Mouse (Mus musculus) E14TG2a.4 (cell line): ENCODE results near the gene Msrb3.

Experiments
- H3K27me3 ChIP-seq: 2 replicates; pipeline ENCODE4 v1.6.1; 2014; ENCODE audit warnings: low read length, control low read depth; ENCODE audit not compliant: insufficient read depth
- H3K36me3 ChIP-seq: 2 replicates; pipeline ENCODE4 v1.6.1; 2014; ENCODE audit warnings: low read length, control low read depth; ENCODE audit not compliant: insufficient read depth
- H3K4me1 ChIP-seq: replicated peaks from 2 replicates; pipeline ENCODE4 v1.6.1; 2014; ENCODE audit warnings: low read depth, low read length, control low read depth
- H3K4me3 ChIP-seq: replicated peaks from 2 replicates; pipeline ENCODE4 v1.5.1; 2014; ENCODE audit warnings: mild to moderate bottlenecking, low read length
- H3K9me3 ChIP-seq: 2 replicates; pipeline ENCODE4 v1.6.1; 2014; ENCODE audit warnings: low read length, control low read depth
- CTCF ChIP-seq: conservative IDR thresholded peaks from 2 replicates; pipeline ENCODE4 v1.5.1; 2014; ENCODE audit warnings: low read length
- NANOG ChIP-seq: IDR thresholded peaks from 2 replicates; pipeline ENCODE4 v1.6.1; 2014; ENCODE audit warnings: borderline replicate concordance, low read length, mixed read lengths
- POU5F1 ChIP-seq: IDR thresholded peaks from 2 replicates; pipeline ENCODE4 v1.6.1; 2014; ENCODE audit warnings: low read length, borderline replicate concordance

Msrb3 gene

GRCm38 (mm10) chr10:120861194-120861593 lies 37.7 kb downstream of the Msrb3 start:
- Histone ChIP-seq H3K4me3 (no peak overlapping the region), H3K4me1 (peaks cover 10% of the 10 kb centered on the region), H3K36me3 (no peaks in the 10 kb centered on the region), H3K9me3 (no peaks in the 10 kb centered on the region), H3K27me3 (peaks cover 10% of the 10 kb centered on the region)
- TF ChIP-seq POU5F1 (no peak), CTCF (peak; percentile 93)

- Histone ChIP-seq H3K4me1 (peaks cover 10% of the 10 kb centered on the region), H3K9me3 (no peaks in the 10 kb centered on the region), H3K4me3 (peak overlapping the region; percentile 59), H3K36me3 (no peaks in the 10 kb centered on the region), H3K27me3 (peaks cover 12% of the 10 kb centered on the region)
- TF ChIP-seq POU5F1: no peak
- TF ChIP-seq CTCF: peak; percentile 74
Measured at GRCm38 (mm10) chr10:120857531-120858001, 41.3 kb downstream of the Msrb3 start.

- TF ChIP-seq NANOG (no peak), CTCF (no peak), POU5F1 (no peak)
- Histone ChIP-seq H3K4me1 (peaks cover 17% of the 10 kb centered on the region), H3K27me3 (peaks cover 10% of the 10 kb centered on the region), H3K36me3 (no peaks in the 10 kb centered on the region), H3K9me3 (no peaks in the 10 kb centered on the region), H3K4me3 (no peak overlapping the region)
Measured at GRCm38 (mm10) chr10:120854329-120854728, 44.6 kb downstream of the Msrb3 start.

GRCm38 (mm10) chr10:120853816-120854215 lies 45.1 kb downstream of the Msrb3 start:
- Histone ChIP-seq H3K36me3 (no peaks in the 10 kb centered on the region), H3K9me3 (no peaks in the 10 kb centered on the region), H3K27me3 (peaks cover 5% of the 10 kb centered on the region), H3K4me1 (peaks cover 17% of the 10 kb centered on the region), H3K4me3 (no peak overlapping the region)
- no peak for TF ChIP-seq CTCF
- no peak for TF ChIP-seq NANOG
- no peak for TF ChIP-seq POU5F1

GRCm38 (mm10) chr10:120851196-120851781 lies 47.6 kb downstream of the Msrb3 start:
- Histone ChIP-seq H3K4me1 (peaks cover 7% of the 10 kb centered on the region; the same call in 1 of the 2 replicates), H3K27me3 (peaks cover 9% of the 10 kb centered on the region), H3K36me3 (no peaks in the 10 kb centered on the region), H3K9me3 (no peaks in the 10 kb centered on the region), H3K4me3 (peak overlapping the region; percentile 57)
- TF ChIP-seq CTCF: no peak
- no peak for TF ChIP-seq NANOG
- TF ChIP-seq POU5F1: no peak

- Histone ChIP-seq H3K4me3 (no peak overlapping the region), H3K36me3 (no peaks in the 10 kb centered on the region), H3K27me3 (peaks cover 10% of the 10 kb centered on the region), H3K9me3 (no peaks in the 10 kb centered on the region), H3K4me1 (peaks cover 7% of the 10 kb centered on the region; the same call in 1 of the 2 replicates)
- no peak for TF ChIP-seq POU5F1
- TF ChIP-seq CTCF: no peak
- TF ChIP-seq NANOG: no peak
Measured at GRCm38 (mm10) chr10:120850391-120851195, 48.3 kb downstream of the Msrb3 start.

GRCm38 (mm10) chr10:120848677-120849076 lies 50.2 kb downstream of the Msrb3 start:
- no peak for TF ChIP-seq CTCF
- no peak for TF ChIP-seq NANOG
- no peak for TF ChIP-seq POU5F1
- no peak overlapping the region for H3K4me3 ChIP-seq
- H3K9me3 ChIP-seq: no peaks in the 10 kb centered on the region
- H3K4me1 ChIP-seq: peaks cover 7% of the 10 kb centered on the region; the same call in 1 of the 2 replicates
- peaks cover 13% of the 10 kb centered on the region for H3K27me3 ChIP-seq
- H3K36me3 ChIP-seq: no peaks in the 10 kb centered on the region

- H3K27me3 ChIP-seq: peaks cover 21% of the 10 kb centered on the region
- TF ChIP-seq POU5F1 (no peak), NANOG (no peak), CTCF (no peak)
- H3K9me3 ChIP-seq: no peaks in the 10 kb centered on the region
- H3K4me1 ChIP-seq: peaks cover 7% of the 10 kb centered on the region; the same call in 1 of the 2 replicates
- H3K36me3 ChIP-seq: no peaks in the 10 kb centered on the region
- no peak overlapping the region for H3K4me3 ChIP-seq
Measured at GRCm38 (mm10) chr10:120847785-120848184, 51.1 kb downstream of the Msrb3 start.

GRCm38 (mm10) chr10:120839966-120840365 lies 58.9 kb downstream of the Msrb3 start:
- Histone ChIP-seq H3K4me3 (no peak overlapping the region), H3K36me3 (no peaks in the 10 kb centered on the region), H3K9me3 (no peaks in the 10 kb centered on the region), H3K4me1 (peaks cover 12% of the 10 kb centered on the region), H3K27me3 (peaks cover 23% of the 10 kb centered on the region)
- TF ChIP-seq CTCF (no peak), NANOG (no peak), POU5F1 (no peak)
